Mouse (Mus musculus) spleen, adult 2 months (tissue): Measurements from ENCODE around the gene G6pc3. TPM values are rescaled to one million over a fixed set of nuclear protein-coding genes. Genes with fewer than 3 reads are reported as not detected.

Experiments used
- DNase-seq, 2 experiments: peaks; one replicate each; pipeline versions ENCODE4 v3.0.0 to v3.0.0-alpha.2; 2012 to 2021; ENCODE audit warnings: low spot score in 2 of 2, low read depth in 1 of 2
- H3K27ac ChIP-seq: fragments of 200-500 bp; 2 replicates; pipeline ENCODE4 v1.5.1; 2012; ENCODE audit warnings: low read length, inconsistent platforms; ENCODE audit not compliant: insufficient read depth
- H3K27me3 ChIP-seq: fragments of 200-500 bp; 2 replicates; pipeline ENCODE4 v1.6.1; 2012; ENCODE audit warnings: mild to moderate bottlenecking, moderate library complexity, low read length, inconsistent platforms; ENCODE audit not compliant: control insufficient read depth, insufficient read depth
- H3K36me3 ChIP-seq: fragments of 200-500 bp; 2 replicates; pipeline ENCODE4 v1.6.1; 2012; ENCODE audit warnings: mild to moderate bottlenecking, low read length, inconsistent platforms; ENCODE audit not compliant: control insufficient read depth, insufficient read depth
- H3K4me1 ChIP-seq: fragments of 200-500 bp; 2 replicates; pipeline ENCODE4 v1.6.1; 2011; ENCODE audit warnings: inconsistent platforms; ENCODE audit not compliant: control insufficient read depth, insufficient read depth, insufficient read length
- H3K4me3 ChIP-seq: fragments of 200-500 bp; 2 replicates; pipeline ENCODE4 v1.5.1; 2011; ENCODE audit warnings: mild to moderate bottlenecking, inconsistent platforms; ENCODE audit not compliant: insufficient read depth, insufficient read length; ENCODE audit errors: extremely low read depth
- CTCF ChIP-seq: fragments of 200-500 bp; IDR thresholded peaks from 2 replicates; pipeline ENCODE4 v1.5.1; 2011; ENCODE audit warnings: mild to moderate bottlenecking, inconsistent platforms; ENCODE audit not compliant: insufficient read depth, insufficient read length, insufficient replicate concordance; ENCODE audit errors: extremely low read depth
- POLR2A ChIP-seq: fragments of 200-500 bp; IDR thresholded peaks from 2 replicates; pipeline ENCODE4 v1.6.1; 2011; ENCODE audit warnings: low read depth, low read length, inconsistent platforms
- WGBS: fragments of 180-500 bp; shearing (Covaris S2); methylation state at CpG from one replicate; pipeline ENCODE4 v1.1.7; 2018; 5-methylcytosine and 5-hydroxymethylcytosine counted together
- polyA plus RNA-seq: library from polyadenylated mRNA; depleted of rRNA; stranded (reverse); fragments of >200 nt; gene quantifications from 2 replicates; pipeline ENCODE4 v1.2.3, GENCODE M21; 2012; rRNA removed

G6pc3 gene
- polyA plus RNA-seq, 1 experiment, result 63.9 TPM

DNA sequence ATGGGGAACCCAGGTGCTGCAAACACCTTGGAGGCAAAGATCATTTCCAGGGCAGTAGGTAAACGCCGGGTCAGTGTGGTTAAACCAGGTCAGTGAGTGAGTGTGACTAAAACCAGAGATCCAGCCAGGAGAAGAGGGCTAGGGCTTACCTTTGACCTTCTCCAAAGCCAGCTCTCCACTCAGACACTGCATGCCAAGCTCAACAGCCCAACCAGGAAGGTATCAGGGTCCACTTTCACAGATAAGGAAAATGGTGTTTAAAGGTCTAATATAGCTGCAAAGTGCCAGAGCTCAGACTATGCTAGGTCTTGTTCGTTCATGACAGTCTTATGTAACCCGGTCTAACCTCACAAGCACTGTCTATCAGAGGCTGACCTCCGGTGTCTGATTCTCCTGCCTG, 51.8 kb downstream of the G6pc3 start:
- Histone ChIP-seq H3K4me1 (no peaks in the 10 kb centered on the region), H3K36me3 (no peaks in the 10 kb centered on the region), H3K27me3 (no peaks in the 10 kb centered on the region), H3K4me3 (no peak overlapping the region), H3K27ac (no peak overlapping the region)
- DNase-seq, result no peak
- WGBS, result 87% methylated on average over 5 of the region's 5 CpGs
- TF ChIP-seq CTCF (no peak), POLR2A (no peak)

DNA sequence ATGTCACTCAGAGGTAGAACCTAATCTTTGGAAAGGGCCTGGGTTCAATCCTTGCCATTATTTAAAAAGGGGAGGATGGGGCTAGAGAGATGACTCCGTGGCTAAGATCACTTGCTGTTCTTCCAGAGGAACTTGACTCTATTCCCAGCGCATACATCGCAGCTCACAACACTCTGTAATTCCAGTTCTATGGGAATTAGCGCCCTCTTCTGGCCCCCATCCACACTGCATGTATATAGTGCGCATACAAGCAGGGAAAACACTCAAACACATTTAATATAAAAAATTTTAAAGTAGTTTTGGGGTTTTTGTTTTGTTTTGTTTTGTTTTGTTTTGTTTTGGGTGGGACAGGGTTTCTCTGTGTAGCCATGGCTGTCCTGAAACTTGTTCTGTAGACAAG, 52.5 kb downstream of the G6pc3 start:
- no peaks in the 10 kb centered on the region for H3K4me1 ChIP-seq
- WGBS, result 58% methylated on average over 5 of the region's 5 CpGs
- H3K36me3 ChIP-seq, result no peaks in the 10 kb centered on the region
- H3K27ac ChIP-seq, result no peak overlapping the region
- no peak for DNase-seq
- no peak overlapping the region for H3K4me3 ChIP-seq
- no peak for TF ChIP-seq POLR2A
- no peak for TF ChIP-seq CTCF
- no peaks in the 10 kb centered on the region for H3K27me3 ChIP-seq

Other genes with a start within 250 kb of the G6pc3 start
- 0.05 and 0.20 TPM in 2 replicates for gene Sost, start 222.6 kb upstream of the G6pc3 start, polyA plus RNA-seq
- gene Cfap97d1, start 205.3 kb upstream of the G6pc3 start, polyA plus RNA-seq, result not detected in 2 replicates
- gene Dusp3, start 202.6 kb upstream of the G6pc3 start, polyA plus RNA-seq, result 46.5 and 65.0 TPM in 2 replicates
- gene Mpp3, start 161.2 kb upstream of the G6pc3 start, polyA plus RNA-seq, result 2.1 and 2.7 TPM in 2 replicates
- gene Cd300lg, start 148.1 kb upstream of the G6pc3 start, polyA plus RNA-seq, result 12.3 and 12.8 TPM in 2 replicates
- 7.5 TPM in 2 replicates for gene Mpp2, start 101.1 kb upstream of the G6pc3 start, polyA plus RNA-seq
- 0.29 and 0.50 TPM in 2 replicates for gene Ppy, start 88.3 kb upstream of the G6pc3 start, polyA plus RNA-seq
- gene Pyy, start 81.8 kb upstream of the G6pc3 start, polyA plus RNA-seq, result 0.72 TPM in 1 of 2 replicates, not detected in the other
- gene Nags, start 44.1 kb upstream of the G6pc3 start, polyA plus RNA-seq, result 0.20 and 0.58 TPM in 2 replicates
- gene Tmem101, start 33.2 kb upstream of the G6pc3 start, polyA plus RNA-seq, result 15.2 and 18.5 TPM in 2 replicates
- 18.0 and 22.7 TPM in 2 replicates for gene Lsm12, start 4.3 kb upstream of the G6pc3 start, polyA plus RNA-seq
- 71.9 and 97.7 TPM in 2 replicates for gene Hdac5, start 40.5 kb downstream of the G6pc3 start, polyA plus RNA-seq
- gene BC030867, start 59.3 kb downstream of the G6pc3 start, polyA plus RNA-seq, result 1.9 and 4.5 TPM in 2 replicates
- gene Asb16, start 79.1 kb downstream of the G6pc3 start, polyA plus RNA-seq, result 0.13 and 0.19 TPM in 2 replicates
- gene Tmub2, start 95.3 kb downstream of the G6pc3 start, polyA plus RNA-seq, result 31.6 and 41.1 TPM in 2 replicates
- gene Atxn7l3, start 107.0 kb downstream of the G6pc3 start, polyA plus RNA-seq, result 39.8 and 45.1 TPM in 2 replicates
- gene Ubtf, start 130.1 kb downstream of the G6pc3 start, polyA plus RNA-seq, result 29.9 and 30.7 TPM in 2 replicates
- 301 and 381 TPM in 2 replicates for gene Slc4a1, start 176.6 kb downstream of the G6pc3 start, polyA plus RNA-seq
- 3.6 and 4.0 TPM in 2 replicates for gene Rundc3a, start 203.8 kb downstream of the G6pc3 start, polyA plus RNA-seq
- 348 and 407 TPM in 2 replicates for gene Slc25a39, start 218.3 kb downstream of the G6pc3 start, polyA plus RNA-seq
- gene Grn, start 240.7 kb downstream of the G6pc3 start, polyA plus RNA-seq, result 232 and 240 TPM in 2 replicates